Mouse (Mus musculus) retina, postnatal 1 day (tissue): Measurements from ENCODE around the gene Olfr935.

ENCODE experiments used
- DNase-seq: peaks from one replicate; pipeline ENCODE4 v3.0.0-alpha.2; 2012

The Olfr935 gene

GRCm38 (mm10) chr9:38999583-38999982, at the start of gene Olfr935:
Gene Olfr935, minus strand, starts transcription at chr9:38999683.
- DNase-seq = no peak

GRCm38 (mm10) chr9:39023277-39023676, 23.8 kb upstream of the Olfr935 start, which contains the start of gene Olfr146:
Gene Olfr146, minus strand, starts transcription at chr9:39023377.
- no peak for DNase-seq

DNA sequence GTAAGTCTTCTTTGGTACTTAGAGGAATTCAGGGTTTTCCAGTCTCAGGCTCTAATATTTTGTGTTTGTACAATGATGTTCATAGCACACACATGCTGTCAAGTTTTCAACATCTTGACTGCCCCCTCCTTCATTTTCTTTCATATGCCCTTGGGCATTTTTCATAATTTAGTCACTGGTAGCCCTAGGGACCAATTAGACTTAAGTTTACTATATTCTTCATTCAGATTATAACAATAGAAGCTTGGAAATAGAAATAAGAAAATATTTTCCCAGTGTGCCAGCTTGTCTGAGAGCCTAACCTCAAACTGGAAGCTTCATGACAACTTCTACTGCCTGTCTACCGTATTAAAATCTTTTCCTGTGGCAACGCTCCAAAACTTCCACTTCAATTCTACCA, 11.3 kb downstream of the Olfr935 start, which contains the start of gene Olfr934:
Gene Olfr934, minus strand, starts transcription at position 101 of the 400 bp plus-strand sequence.
- no peak for DNase-seq

- no peak for DNase-seq
These were observed 27.5 kb downstream of the Olfr935 start, which contains the start of gene Olfr933 for GRCm38 (mm10) chr9:38972013-38972412. Gene Olfr933, plus strand, starts transcription at chr9:38972313.

GRCm38 (mm10) chr9:38954124-38954416, 45.4 kb downstream of the Olfr935 start:
- peak; percentile 1 for DNase-seq

GRCm38 (mm10) chr9:38953401-38954123, 45.9 kb downstream of the Olfr935 start:
- DNase-seq = no peak
